Mouse (Mus musculus): ENCODE data around the gene Ucp2. TPM values are rescaled to one million over a fixed set of nuclear protein-coding genes. Genes with fewer than 3 reads are reported as not detected.

The Ucp2 gene
- total RNA-seq, 1 experiment, result 46.9 TPM

- Histone ChIP-seq H3K9ac (ENCODE audit: insufficient read depth, low read depth, low read length, poor library complexity, severe bottlenecking) (no peak overlapping the region; the same call in 1 of the 2 replicates), H3K4me3 (ENCODE audit: insufficient read depth in 1 of 2, low read depth in 1 of 2, low read length in 2 of 2, poor library complexity in 1 of 2, severe bottlenecking in 1 of 2) (0 out of 4 replicates have a peak overlapping the region, but pooled peaks of 1 of the 2 experiments have one; percentile 3), H3K4me1 (ENCODE audit: control insufficient read depth in 2 of 2, insufficient read depth in 2 of 2, low read length in 2 of 2, poor library complexity in 1 of 2) (peaks cover 2% of the 10 kb centered on the region in 2 experiments; a peak in 2 of 4 replicates), H3K9me3 (ENCODE audit: control insufficient read depth, insufficient read depth, low read depth, low read length) (no peaks in the 10 kb centered on the region), H3K36me3 (ENCODE audit: control insufficient read depth, insufficient read depth, low read length, poor library complexity, severe bottlenecking) (no peaks in the 10 kb centered on the region), H3K27ac (ENCODE audit: insufficient read depth, low read depth, low read length, poor library complexity, severe bottlenecking) (peak overlapping the region; percentile 50; the same call in 1 of the 2 replicates)
- DNase-seq (ENCODE audit: low read depth, low spot score), result peak; percentile 8
- in situ Hi-C loops (cut with MboI; ENCODE audit: low sequenced_read_pairs in 2 of 2, unreplicated experiment in 2 of 2), result no loop called here
- TF ChIP-seq MAFK (IDR thresholded peaks at IDR 0.05; ENCODE audit: insufficient read depth, low read depth, low read length) (no peak), ZNF384 (IDR thresholded peaks at IDR 0.05; ENCODE audit: low read depth, low read length) (peak; percentile 81)
Measured at GRCm38 (mm10) chr7:100533503-100533902, 40.4 kb downstream of the Ucp2 start.

- DNase-seq (ENCODE audit: low read depth, low spot score), result no peak
- Histone ChIP-seq H3K36me3 (ENCODE audit: control insufficient read depth, insufficient read depth, low read length, poor library complexity, severe bottlenecking) (peaks cover 3% of the 10 kb centered on the region; the same call in 1 of the 2 replicates), H3K9me3 (ENCODE audit: control insufficient read depth, insufficient read depth, low read depth, low read length) (no peaks in the 10 kb centered on the region), H3K4me1 (ENCODE audit: control insufficient read depth in 2 of 2, insufficient read depth in 2 of 2, low read length in 2 of 2, poor library complexity in 1 of 2) (peaks cover 2% of the 10 kb centered on the region in 2 experiments; a peak in 2 of 4 replicates), H3K27ac (ENCODE audit: insufficient read depth, low read depth, low read length, poor library complexity, severe bottlenecking) (no peak overlapping the region), H3K4me3 (ENCODE audit: insufficient read depth in 1 of 2, low read depth in 1 of 2, low read length in 2 of 2, poor library complexity in 1 of 2, severe bottlenecking in 1 of 2) (no peak overlapping the region), H3K9ac (ENCODE audit: insufficient read depth, low read depth, low read length, poor library complexity, severe bottlenecking) (no peak overlapping the region)
- in situ Hi-C loops (cut with MboI; ENCODE audit: low sequenced_read_pairs in 2 of 2, unreplicated experiment in 2 of 2), result no loop called here
- no peak for TF ChIP-seq ZC3H11A (IDR thresholded peaks at IDR 0.05; ENCODE audit: borderline replicate concordance, low read depth, low read length)
- TF ChIP-seq MAFK (IDR thresholded peaks at IDR 0.05; ENCODE audit: insufficient read depth, low read depth, low read length), result no peak
- no peak for TF ChIP-seq CHD2 (IDR thresholded peaks at IDR 0.05; ENCODE audit: low read depth, low read length)
- TF ChIP-seq ZNF384 (IDR thresholded peaks at IDR 0.05; ENCODE audit: low read depth, low read length), result no peak
- no peak for TF ChIP-seq HCFC1 (IDR thresholded peaks at IDR 0.05; ENCODE audit: borderline replicate concordance, insufficient read depth, low read length)
Measured at GRCm38 (mm10) chr7:100534216-100534615, 41.1 kb downstream of the Ucp2 start.

- H3K36me3 ChIP-seq (ENCODE audit: control insufficient read depth, insufficient read depth, low read length, poor library complexity, severe bottlenecking), result peaks cover 6% of the 10 kb centered on the region; the same call in 1 of the 2 replicates
- peak overlapping the region in 1 of 2 experiments; percentile 91; a peak in 1 of 4 replicates for H3K4me3 ChIP-seq (ENCODE audit: insufficient read depth in 1 of 2, low read depth in 1 of 2, low read length in 2 of 2, poor library complexity in 1 of 2, severe bottlenecking in 1 of 2)
- H3K9me3 ChIP-seq (ENCODE audit: control insufficient read depth, insufficient read depth, low read depth, low read length), result no peaks in the 10 kb centered on the region
- DNase-seq (ENCODE audit: low read depth, low spot score), result no peak
- H3K27ac ChIP-seq (ENCODE audit: insufficient read depth, low read depth, low read length, poor library complexity, severe bottlenecking), result no peak overlapping the region
- H3K9ac ChIP-seq (ENCODE audit: insufficient read depth, low read depth, low read length, poor library complexity, severe bottlenecking), result no peak overlapping the region
- TF ChIP-seq CHD2 (IDR thresholded peaks at IDR 0.05; ENCODE audit: low read depth, low read length), result no peak
- no peak for TF ChIP-seq HCFC1 (IDR thresholded peaks at IDR 0.05; ENCODE audit: borderline replicate concordance, insufficient read depth, low read length)
- no peak for TF ChIP-seq ZNF384 (IDR thresholded peaks at IDR 0.05; ENCODE audit: low read depth, low read length)
- in situ Hi-C loops (cut with MboI; ENCODE audit: low sequenced_read_pairs in 2 of 2, unreplicated experiment in 2 of 2), result no loop called here
- H3K4me1 ChIP-seq (ENCODE audit: control insufficient read depth in 2 of 2, insufficient read depth in 2 of 2, low read length in 2 of 2, poor library complexity in 1 of 2), result peaks cover 2% of the 10 kb centered on the region in 2 experiments; a peak in 2 of 4 replicates
Measured at GRCm38 (mm10) chr7:100535831-100536230, 42.7 kb downstream of the Ucp2 start.

- Histone ChIP-seq H3K4me1 (ENCODE audit: control insufficient read depth in 2 of 2, insufficient read depth in 2 of 2, low read length in 2 of 2, poor library complexity in 1 of 2) (peaks cover 0 to 2% of the 10 kb centered on the region in 2 experiments; a peak in 1 of 4 replicates), H3K27ac (ENCODE audit: insufficient read depth, low read depth, low read length, poor library complexity, severe bottlenecking) (peak within 1 kb of the TSS; percentile 6; the same call in 1 of the 2 replicates), H3K4me3 (ENCODE audit: insufficient read depth in 1 of 2, low read depth in 1 of 2, low read length in 2 of 2, poor library complexity in 1 of 2, severe bottlenecking in 1 of 2) (peak within 1 kb of the TSS; percentile 58 to 95), H3K36me3 (ENCODE audit: control insufficient read depth, insufficient read depth, low read length, poor library complexity, severe bottlenecking) (peaks cover 6% of the 10 kb centered on the region; the same call in 1 of the 2 replicates), H3K9ac (ENCODE audit: insufficient read depth, low read depth, low read length, poor library complexity, severe bottlenecking) (peak within 1 kb of the TSS; percentile 44), H3K9me3 (ENCODE audit: control insufficient read depth, insufficient read depth, low read depth, low read length) (no peaks in the 10 kb centered on the region)
- in situ Hi-C loops (cut with MboI; ENCODE audit: low sequenced_read_pairs in 2 of 2, unreplicated experiment in 2 of 2), result no loop called here
- DNase-seq (ENCODE audit: low read depth, low spot score), result peak; percentile 92
- TF ChIP-seq CHD2 (IDR thresholded peaks at IDR 0.05; ENCODE audit: low read depth, low read length) (no peak), HCFC1 (IDR thresholded peaks at IDR 0.05; ENCODE audit: borderline replicate concordance, insufficient read depth, low read length) (no peak; the same call in 1 of the 2 replicates), MAFK (IDR thresholded peaks at IDR 0.05; ENCODE audit: insufficient read depth, low read depth, low read length) (no peak), ZC3H11A (IDR thresholded peaks at IDR 0.05; ENCODE audit: borderline replicate concordance, low read depth, low read length) (no peak), ZNF384 (IDR thresholded peaks at IDR 0.05; ENCODE audit: low read depth, low read length) (no peak)
Measured at GRCm38 (mm10) chr7:100536804-100537518, 43.8 kb downstream of the Ucp2 start, which contains the start of gene Coa4. Coa4 (plus strand) TSS chr7:100537071.

All from ES-E14 (cell line).